Mouse (Mus musculus) CD4-positive, CD25-positive, alpha-beta regulatory T cell, adult 2 months (primary cell): ENCODE results near the gene Sgms1.
A peak's percentile ranks its signal among the peaks of the same experiment; 100 is the strongest.

Experiments used
- DNase-seq: peaks from one replicate; pipeline ENCODE4 v3.0.0-alpha.2; 2012; ENCODE audit warnings: low read depth, low spot score

Sgms1 gene

DNA sequence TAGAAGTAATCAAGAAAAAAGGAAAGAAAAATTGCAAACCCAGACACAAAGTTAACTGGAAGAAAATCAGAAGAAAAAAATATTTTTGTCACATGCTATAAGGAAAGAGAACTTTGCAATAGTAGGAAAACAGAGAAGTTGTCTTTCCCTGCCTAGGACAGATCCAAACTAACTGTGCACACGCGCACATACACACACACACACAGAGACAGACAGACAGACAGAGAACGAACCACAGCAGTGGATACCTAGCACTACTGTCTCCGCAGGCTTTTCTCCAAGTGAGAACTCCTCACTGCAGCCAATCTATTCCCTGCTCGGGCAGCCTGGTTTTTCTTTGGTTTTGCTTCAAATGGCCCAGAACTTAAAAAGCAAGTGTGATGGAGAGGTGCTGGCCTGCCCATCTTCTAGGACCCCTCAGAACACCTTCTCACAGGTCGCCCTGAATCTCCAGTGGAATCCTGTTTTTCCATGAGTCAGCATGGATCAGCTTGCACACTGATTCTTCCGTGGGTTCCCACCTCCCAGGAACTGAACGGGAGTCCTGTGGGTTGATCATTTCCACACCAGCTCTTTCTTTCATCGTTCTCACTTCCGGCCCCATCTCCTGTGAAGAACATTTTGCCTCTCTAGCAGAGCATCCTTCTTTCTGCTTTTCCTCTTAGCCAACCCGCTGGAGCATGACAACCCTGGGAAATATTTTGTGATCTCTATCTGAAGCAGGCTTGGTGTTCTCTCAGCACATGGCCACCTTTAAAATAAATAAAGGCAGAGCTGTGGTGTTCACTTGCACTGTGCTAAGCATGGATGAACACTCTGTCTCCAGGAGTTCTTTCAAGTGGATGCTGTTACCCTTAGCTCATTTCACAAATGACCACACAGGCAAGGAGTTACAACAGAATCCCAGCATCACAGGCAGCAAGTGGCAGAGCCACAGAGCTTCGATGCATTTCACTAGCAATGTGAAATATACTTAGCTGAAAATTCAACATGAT lies 96.4 kb downstream of the Sgms1 start:
- DNase-seq, result peak; percentile 61

DNA sequence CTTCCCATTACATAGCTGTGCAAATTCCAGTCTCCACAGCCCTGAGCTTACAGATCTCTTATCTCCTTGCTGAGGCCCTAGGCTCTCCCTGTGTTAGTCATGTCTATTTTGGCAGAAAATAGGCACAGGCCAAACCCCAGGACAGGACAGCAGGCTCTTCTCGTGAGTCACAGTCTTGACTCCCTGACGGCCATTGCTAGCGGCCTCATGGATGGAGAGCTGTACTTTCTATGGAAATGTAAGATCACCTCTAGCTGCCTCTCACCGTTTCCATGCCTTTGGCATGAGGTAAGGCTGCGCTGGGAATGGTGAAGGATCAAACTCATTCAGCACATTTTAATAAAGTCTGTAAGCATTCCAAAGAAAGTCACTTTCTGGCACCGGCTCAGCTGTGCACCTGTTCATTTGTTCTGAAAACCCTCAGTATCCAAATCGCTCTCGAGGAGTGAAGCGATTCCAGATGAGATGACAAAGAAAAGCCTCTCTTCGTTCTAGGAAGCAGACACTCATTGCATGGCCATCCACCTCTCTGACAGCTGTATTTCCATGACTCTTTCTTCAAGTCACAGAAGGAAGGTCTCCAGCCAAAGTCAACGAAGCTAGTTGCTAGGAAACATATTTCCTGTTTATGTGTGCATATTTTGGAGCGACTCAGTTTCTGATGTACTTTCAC lies 97.3 kb downstream of the Sgms1 start:
- DNase-seq, result peak; percentile 86

DNA sequence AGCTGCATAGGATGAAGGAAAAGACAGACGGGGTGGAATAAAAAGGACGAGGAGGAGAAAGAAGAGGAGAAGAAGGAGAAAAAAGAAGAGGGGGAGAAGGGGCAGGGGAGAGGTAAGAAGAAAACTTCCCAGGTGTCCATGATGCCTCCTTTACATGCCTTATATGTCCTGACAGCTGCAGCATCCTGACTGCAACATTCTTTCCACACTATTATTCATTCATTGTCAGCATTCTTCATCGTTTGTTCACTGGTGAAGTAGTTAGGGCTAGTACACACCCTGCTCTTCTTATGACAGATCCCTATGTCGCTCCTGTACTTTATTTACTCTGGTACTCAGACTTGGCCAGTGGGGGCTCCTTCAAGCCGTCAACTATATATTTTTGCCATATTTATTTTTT lies 98.4 kb downstream of the Sgms1 start:
- no peak for DNase-seq

- DNase-seq, result no peak
These were observed 100.6 kb downstream of the Sgms1 start for GRCm38 (mm10) chr19:32288895-32289294.

- no peak for DNase-seq
These were observed 101.7 kb downstream of the Sgms1 start for GRCm38 (mm10) chr19:32287839-32288238.

- no peak for DNase-seq
These were observed 104.1 kb downstream of the Sgms1 start for GRCm38 (mm10) chr19:32285455-32285831.

GRCm38 (mm10) chr19:32284681-32285454 lies 104.6 kb downstream of the Sgms1 start:
- DNase-seq, result no peak

DNA sequence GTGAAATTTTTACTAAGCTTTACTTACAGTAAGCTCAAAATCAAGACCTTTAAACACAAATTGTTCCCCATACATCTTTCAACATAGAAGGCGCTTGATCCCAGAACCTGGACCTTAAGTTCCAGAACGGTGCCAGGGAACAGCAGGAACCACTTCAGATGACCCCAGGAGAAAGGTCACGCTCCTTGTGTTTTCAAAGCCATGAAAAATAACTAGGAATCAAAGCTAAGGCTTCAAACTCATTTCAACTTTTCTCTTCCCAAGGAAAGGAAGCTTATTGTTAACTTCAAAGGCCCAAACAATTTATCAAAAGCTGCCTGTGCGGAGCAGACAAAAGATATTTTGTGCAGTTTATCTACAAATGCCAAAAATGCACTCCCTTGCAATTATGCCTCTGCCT lies 107.6 kb downstream of the Sgms1 start:
- no peak for DNase-seq

DNA sequence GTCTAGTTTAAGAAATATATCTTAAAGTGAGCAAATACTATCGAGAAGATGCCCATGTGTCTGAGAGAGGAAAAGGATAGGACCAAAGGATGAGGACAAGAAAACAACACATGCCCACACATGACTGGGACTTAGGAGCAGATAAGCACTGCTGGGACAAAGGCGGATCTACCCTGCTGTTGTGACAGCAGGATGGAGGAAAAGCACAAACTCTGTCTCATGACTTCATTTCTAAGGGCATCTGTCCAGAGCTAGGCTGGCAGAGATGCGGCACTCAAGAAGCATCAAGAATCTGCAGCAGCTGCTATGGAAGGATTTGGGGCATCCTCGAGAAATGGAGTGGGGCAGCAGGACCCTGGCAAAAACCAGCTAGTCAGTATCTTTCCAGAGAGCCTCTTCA lies 109.1 kb downstream of the Sgms1 start:
- DNase-seq, result no peak

DNA sequence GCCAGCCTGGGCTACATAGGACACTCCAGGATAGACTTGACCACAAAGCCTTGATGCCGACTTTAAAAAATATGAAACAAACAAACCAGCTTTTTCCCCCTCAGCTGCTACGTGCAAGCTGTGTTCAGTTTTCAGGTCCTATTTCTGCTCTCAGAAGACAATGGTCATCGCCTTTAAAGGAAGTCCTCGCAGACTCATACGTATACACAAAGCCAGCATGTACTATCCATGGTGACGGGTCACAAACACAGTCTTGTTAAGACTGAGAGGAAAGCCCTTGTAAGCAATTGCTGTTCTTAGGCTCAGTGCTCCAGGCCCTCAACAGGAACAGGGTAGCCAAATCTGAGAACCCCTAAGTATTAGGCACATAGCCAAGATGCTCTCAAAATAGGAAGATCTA lies 110.1 kb downstream of the Sgms1 start:
- no peak for DNase-seq

GRCm38 (mm10) chr19:32277869-32278268 lies 111.6 kb downstream of the Sgms1 start:
- no peak for DNase-seq

DNA sequence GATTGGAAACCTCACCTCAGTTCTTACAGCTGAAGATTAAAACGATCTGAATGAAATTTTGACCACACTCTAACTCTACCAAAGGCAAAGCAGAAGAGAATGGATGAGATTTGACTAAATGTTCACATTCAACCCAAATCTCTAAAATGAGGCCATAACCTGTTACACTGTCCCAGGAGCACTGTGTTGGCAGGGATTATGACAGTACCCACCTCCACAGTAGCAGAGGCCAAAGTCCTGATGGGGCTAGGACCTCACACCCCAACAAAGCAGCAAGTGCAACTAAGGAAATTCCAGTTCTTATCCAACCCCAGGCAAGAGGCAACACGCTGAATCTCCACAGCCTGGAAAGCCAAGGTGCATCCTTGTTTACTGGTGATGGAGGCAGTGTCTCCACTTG lies 112.2 kb downstream of the Sgms1 start:
- DNase-seq, result no peak

- DNase-seq, result peak; percentile 31
These were observed 112.7 kb downstream of the Sgms1 start for GRCm38 (mm10) chr19:32276817-32277216.

DNA sequence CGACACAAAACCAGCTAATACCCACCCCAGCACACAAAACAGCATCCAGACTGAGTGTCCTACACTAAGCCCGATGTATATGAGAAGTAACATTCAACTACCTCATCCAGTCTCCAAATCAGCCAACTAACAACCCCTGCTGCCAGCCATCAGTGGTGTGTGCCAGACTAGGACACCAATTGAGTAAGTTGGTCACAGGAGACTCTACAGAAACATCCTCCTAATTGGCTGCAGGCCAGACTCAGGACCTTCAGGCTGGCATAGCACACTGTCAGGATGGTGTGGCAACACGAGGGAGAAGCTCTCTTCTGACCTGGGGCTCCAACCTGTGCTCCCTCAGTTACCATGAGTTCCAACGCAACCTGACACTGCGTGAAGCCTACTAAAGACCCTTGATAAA lies 113.3 kb downstream of the Sgms1 start:
- DNase-seq, result peak; percentile 23

GRCm38 (mm10) chr19:32275068-32275925 lies 114.2 kb downstream of the Sgms1 start:
- DNase-seq, result peak; percentile 82

GRCm38 (mm10) chr19:32274145-32274544 lies 115.4 kb downstream of the Sgms1 start:
- DNase-seq, result peak; percentile 61

DNA sequence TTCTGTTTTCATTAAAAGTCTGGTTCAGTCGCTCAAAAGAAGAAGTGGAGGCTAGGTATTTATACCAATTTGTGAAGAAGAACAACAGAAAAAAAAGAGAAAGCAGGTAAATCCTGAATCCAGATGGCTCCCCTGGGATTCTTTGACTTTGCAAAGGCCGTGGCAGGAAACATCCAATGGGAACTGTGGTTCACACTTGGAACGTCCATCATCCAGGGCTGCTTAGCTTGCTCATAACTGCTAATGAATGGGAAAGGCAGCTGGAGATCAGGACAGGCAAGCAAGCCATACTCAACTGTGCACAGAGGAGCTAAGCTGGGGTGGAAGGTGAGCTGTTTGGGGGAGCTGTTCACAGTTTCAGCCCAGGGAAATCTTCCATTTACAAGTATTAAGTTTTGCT lies 115.8 kb downstream of the Sgms1 start:
- DNase-seq, result no peak

DNA sequence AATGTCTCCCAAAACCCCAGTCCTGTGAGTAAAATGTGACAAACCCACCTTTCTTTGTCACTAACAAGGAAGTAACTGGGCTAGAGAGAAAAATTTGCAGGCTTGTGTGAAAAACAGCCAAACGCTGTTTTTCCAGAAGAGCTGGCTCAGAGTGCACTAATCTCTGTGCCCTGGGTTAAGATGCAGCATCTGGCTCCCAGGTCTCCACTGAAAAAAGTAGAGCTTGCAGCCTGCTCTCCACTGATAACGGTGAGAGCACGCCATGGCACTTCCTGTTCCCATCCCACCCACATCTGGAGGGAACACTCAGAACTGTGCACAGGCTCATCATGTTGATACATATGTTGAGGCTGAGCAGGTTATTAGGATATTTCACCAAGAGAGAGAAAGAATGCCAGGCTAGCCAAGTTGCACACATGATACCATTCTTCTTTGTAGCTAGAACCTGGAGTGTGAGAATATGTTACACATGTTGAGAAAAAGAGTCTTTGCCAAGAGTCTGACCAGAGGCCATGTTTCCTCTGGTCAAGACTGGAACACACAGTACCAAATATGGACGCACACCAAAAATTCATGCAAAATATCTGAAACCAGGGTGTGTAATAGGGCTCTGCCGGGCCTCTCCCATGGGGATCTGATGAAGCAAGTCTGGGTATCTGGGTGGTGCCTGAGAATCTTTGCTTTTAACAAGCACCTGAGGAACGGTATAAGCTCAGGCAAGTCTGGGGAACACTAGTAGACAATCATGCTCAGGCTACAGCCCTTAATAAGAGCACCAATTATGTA lies 116.8 kb downstream of the Sgms1 start:
- DNase-seq, result peak; percentile 37

DNA sequence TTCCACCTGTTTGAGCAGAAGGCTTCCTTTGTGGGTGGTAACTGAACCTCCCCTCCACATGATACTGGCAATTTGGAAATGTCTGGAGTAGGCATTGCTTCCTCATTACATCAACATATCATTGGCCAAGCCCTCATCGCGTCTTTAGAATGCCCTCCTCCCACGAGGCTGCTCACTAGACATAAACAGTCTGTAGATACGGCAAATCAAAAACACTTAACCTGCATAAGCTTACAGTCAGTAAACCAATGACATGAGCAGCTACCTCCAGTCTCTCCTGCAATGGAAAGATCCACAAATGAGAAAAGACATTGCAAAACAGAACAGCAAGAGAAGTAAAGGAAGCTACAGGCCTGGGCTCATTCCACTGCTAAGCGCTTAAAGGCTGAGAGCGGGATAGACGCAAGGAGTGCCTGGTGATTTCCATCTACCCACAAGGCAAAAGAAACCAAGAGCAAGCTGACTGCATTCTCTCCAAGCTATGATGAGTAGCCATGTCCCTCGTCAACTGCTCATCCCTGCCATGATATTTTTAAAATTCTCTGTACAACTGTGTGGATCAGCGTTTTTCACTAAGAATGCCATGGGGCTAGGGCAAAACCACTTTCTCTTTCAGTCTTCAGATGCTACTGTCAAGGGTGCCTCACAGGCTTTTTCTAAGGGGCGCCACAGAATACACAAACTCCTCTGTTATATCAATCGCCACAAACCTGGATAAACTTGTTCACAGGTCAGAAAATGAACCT lies 117.9 kb downstream of the Sgms1 start:
- DNase-seq, result peak; percentile 67

DNA sequence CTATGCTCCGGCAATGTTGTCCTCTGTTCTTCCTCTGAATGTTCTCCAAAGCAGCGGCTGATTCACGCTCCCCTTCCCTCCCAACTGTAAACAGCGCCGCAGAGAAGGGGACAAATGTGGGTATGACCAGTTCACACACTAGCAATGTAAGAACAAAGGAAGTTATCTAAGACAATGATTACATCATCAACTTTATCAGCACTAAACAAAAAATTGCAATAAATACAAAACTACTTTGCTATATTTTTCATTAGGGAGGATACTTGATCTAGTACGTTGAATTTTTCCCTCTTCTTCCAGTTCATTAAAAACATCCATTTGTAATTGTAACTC lies 119.7 kb downstream of the Sgms1 start:
- DNase-seq, result no peak
